Mouse (Mus musculus) stomach, postnatal 0 days (tissue): Measurements from ENCODE around the gene Arpp19.

Experiments
- CTCF ChIP-seq: IDR thresholded peaks from 2 replicates; pipeline ENCODE4 v1.5.1; 2016; ENCODE audit warnings: antibody characterized with exemption, low read depth, mild to moderate bottlenecking, moderate library complexity
- EP300 ChIP-seq: optimal IDR thresholded peaks from 2 replicates; pipeline ENCODE3; 2016; ENCODE audit warnings: antibody characterized with exemption

- TF ChIP-seq CTCF (no peak), EP300 (no peak)
Measured at GRCm38 (mm10) chr9:74997976-74998375, 39.4 kb upstream of the Arpp19 start.
